Mouse (Mus musculus) lung, postnatal 0 days (tissue): ENCODE measurements around the gene Mvd. TPM values are rescaled to one million over a fixed set of nuclear protein-coding genes. Genes with fewer than 3 reads are reported as not detected.

Source experiments
- ATAC-seq: fragments of 200-750 bp; cut with Nextera tagmentation; 2 replicates; pipeline ENCODE4 v1.8.0; 2017; ENCODE audit warnings: moderate library complexity
- DNase-seq: peaks from one replicate; pipeline ENCODE4 v3.0.0-alpha.2; 2016; ENCODE audit warnings: low spot score
- H3K27ac ChIP-seq: fragments of 300-500 bp; sonication (generic); 2 replicates; pipeline ENCODE4 v1.5.1; 2014; ENCODE audit warnings: antibody characterized with exemption, mild to moderate bottlenecking, low read length, mixed read lengths
- H3K27me3 ChIP-seq: fragments of 300-500 bp; sonication (generic); replicated peaks from 2 replicates; pipeline ENCODE4 v1.6.1; 2014; ENCODE audit warnings: low read length, mixed read lengths; ENCODE audit not compliant: insufficient read depth
- H3K36me3 ChIP-seq: fragments of 300-500 bp; sonication (generic); 2 replicates; pipeline ENCODE4 v1.6.1; 2014; ENCODE audit warnings: low read length, mixed read lengths; ENCODE audit not compliant: insufficient read depth
- H3K4me1 ChIP-seq: fragments of 300-500 bp; sonication (generic); 2 replicates; pipeline ENCODE4 v1.6.1; 2014; ENCODE audit warnings: antibody characterized with exemption, low read depth, low read length, mixed read lengths; ENCODE audit not compliant: insufficient read depth
- H3K4me2 ChIP-seq: fragments of 300-500 bp; sonication (generic); replicated peaks from 2 replicates; pipeline ENCODE4 v1.6.1; 2014; ENCODE audit warnings: low read depth, mild to moderate bottlenecking, low read length, moderate library complexity, mixed read lengths
- H3K4me3 ChIP-seq: fragments of 300-500 bp; sonication (generic); 2 replicates; pipeline ENCODE4 v1.5.1; 2014; ENCODE audit warnings: low read depth, low read length
- H3K9ac ChIP-seq: fragments of 300-500 bp; sonication (generic); replicated peaks from 2 replicates; pipeline ENCODE4 v1.6.1; 2014; ENCODE audit warnings: low read depth, mild to moderate bottlenecking
- H3K9me3 ChIP-seq: fragments of 300-500 bp; sonication (generic); 2 replicates; pipeline ENCODE4 v1.6.1; 2016; ENCODE audit warnings: low read length, mixed read lengths
- CTCF ChIP-seq: IDR thresholded peaks from 2 replicates; pipeline ENCODE4 v1.5.1; 2016; ENCODE audit warnings: antibody characterized with exemption, mild to moderate bottlenecking
- EP300 ChIP-seq: IDR thresholded peaks from 2 replicates; pipeline ENCODE4 v1.6.1; 2016; ENCODE audit warnings: antibody characterized with exemption, mild to moderate bottlenecking, control low read depth
- WGBS: fragments of 180-500 bp; shearing (Covaris S2); extraction: QIAGEN DNeasy Blood & Tissue Kit; methylation state at CpG from one replicate; pipeline ENCODE4 v1.1.7; 2014; 5-methylcytosine and 5-hydroxymethylcytosine counted together
- polyA plus RNA-seq: library from polyadenylated mRNA; unstranded; fragments of >200 nt; fragmentation: Nextera tagmentation; extraction: Ambion mirVana; gene quantifications from 2 replicates; pipeline ENCODE4 v1.2.1, GENCODE M21; 2015

Mvd gene
- polyA plus RNA-seq, 1 experiment from 2014 or later: 29.2 TPM

DNA sequence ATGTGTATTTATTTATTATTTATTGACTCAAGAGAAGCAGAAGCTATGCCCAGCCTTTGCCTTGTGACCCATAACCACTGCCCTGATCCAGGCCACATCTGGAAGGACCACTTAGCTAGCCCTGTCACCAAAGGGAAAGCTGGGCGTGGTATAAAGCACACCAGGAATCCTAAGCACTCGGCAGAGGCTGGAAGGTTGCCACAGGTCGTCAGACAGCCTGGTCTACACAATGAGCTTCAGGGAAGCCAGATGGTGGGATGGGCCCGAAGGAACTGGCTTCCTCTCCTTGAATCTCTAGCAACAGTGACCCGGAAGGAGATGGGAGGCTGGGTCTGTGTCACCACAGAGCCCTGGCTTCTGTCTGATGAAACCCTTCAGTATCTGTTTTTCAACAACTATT is 19.6 kb downstream of the Mvd start:
- Histone ChIP-seq H3K9ac (no peak overlapping the region), H3K36me3 (peaks cover 4% of the 10 kb centered on the region; the same call in 1 of the 2 replicates), H3K4me2 (no peak overlapping the region), H3K9me3 (no peaks in the 10 kb centered on the region), H3K4me3 (no peak overlapping the region), H3K4me1 (no peaks in the 10 kb centered on the region), H3K27ac (no peak overlapping the region), H3K27me3 (no peaks in the 10 kb centered on the region)
- ATAC-seq: peak; percentile 31; the same call in 1 of the 2 replicates
- TF ChIP-seq CTCF: no peak
- TF ChIP-seq EP300: no peak
- WGBS: 24% methylated on average over 5 of the region's 5 CpGs
- DNase-seq: peak; percentile 53

- no peak for DNase-seq
- TF ChIP-seq CTCF (no peak), EP300 (no peak)
- peaks cover 4% of the 10 kb centered on the region; the same call in 1 of the 2 replicates for H3K36me3 ChIP-seq
- WGBS: 82% methylated on average over 24 of the region's 24 CpGs
- no peaks in the 10 kb centered on the region for H3K27me3 ChIP-seq
- H3K4me3 ChIP-seq: no peak overlapping the region
- no peak overlapping the region for H3K4me2 ChIP-seq
- no peaks in the 10 kb centered on the region for H3K4me1 ChIP-seq
- H3K9ac ChIP-seq: no peak overlapping the region
- H3K9me3 ChIP-seq: no peaks in the 10 kb centered on the region
- H3K27ac ChIP-seq: no peak overlapping the region
- no peak for ATAC-seq
These were observed 20.0 kb downstream of the Mvd start for GRCm38 (mm10) chr8:122423217-122423616.

DNA sequence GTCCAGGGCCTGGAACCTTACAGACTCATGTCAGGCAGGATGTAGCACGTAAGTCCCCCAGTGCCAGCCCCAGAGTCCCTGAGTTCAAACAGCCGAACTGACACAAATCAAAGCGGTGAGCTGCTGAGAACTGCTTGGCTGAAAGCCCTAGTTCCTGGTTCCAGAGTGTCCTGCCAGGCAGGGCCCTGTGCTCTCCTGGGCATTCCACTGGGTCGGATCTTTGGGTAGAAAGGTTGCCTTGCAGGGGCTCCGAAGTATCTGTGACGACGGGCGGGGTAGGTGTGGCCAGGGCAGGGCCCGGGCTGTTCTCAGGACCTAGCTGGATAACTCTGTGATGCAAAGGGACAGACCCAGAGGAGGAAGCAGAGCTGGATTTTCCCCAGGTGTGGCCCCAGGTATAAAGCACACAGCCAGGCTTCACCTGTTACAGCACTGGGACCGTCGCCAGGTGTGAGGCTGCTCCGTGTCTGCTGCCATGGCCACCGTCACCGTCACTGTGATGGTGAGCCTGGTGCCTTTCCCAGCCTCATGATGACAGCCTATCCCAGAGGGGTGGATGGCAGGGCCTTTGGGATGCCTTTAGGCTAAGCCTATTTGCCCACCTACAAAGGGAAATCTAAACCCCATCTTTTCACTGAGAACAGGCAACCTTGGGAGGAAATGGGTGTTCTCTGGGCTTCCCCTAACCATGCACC is 21.7 kb downstream of the Mvd start, which contains the start of gene Il17c:
TSS of gene Il17c (plus strand) at position 645 of the 695 bp plus-strand sequence.
- TF ChIP-seq EP300: no peak
- no peak for TF ChIP-seq CTCF
- ATAC-seq: peak; percentile 11; the same call in 1 of the 2 replicates
- H3K4me1 ChIP-seq: no peaks in the 10 kb centered on the region
- H3K36me3 ChIP-seq: peaks cover 1% of the 10 kb centered on the region; the same call in 1 of the 2 replicates
- H3K4me2 ChIP-seq: no peak within 1 kb of the TSS
- DNase-seq: peak; percentile 34
- no peaks in the 10 kb centered on the region for H3K9me3 ChIP-seq
- H3K4me3 ChIP-seq: no peak within 1 kb of the TSS
- H3K27ac ChIP-seq: no peak within 1 kb of the TSS
- no peaks in the 10 kb centered on the region for H3K27me3 ChIP-seq
- H3K9ac ChIP-seq: no peak within 1 kb of the TSS
- 67% methylated on average over 14 of the region's 14 CpGs for WGBS

DNA sequence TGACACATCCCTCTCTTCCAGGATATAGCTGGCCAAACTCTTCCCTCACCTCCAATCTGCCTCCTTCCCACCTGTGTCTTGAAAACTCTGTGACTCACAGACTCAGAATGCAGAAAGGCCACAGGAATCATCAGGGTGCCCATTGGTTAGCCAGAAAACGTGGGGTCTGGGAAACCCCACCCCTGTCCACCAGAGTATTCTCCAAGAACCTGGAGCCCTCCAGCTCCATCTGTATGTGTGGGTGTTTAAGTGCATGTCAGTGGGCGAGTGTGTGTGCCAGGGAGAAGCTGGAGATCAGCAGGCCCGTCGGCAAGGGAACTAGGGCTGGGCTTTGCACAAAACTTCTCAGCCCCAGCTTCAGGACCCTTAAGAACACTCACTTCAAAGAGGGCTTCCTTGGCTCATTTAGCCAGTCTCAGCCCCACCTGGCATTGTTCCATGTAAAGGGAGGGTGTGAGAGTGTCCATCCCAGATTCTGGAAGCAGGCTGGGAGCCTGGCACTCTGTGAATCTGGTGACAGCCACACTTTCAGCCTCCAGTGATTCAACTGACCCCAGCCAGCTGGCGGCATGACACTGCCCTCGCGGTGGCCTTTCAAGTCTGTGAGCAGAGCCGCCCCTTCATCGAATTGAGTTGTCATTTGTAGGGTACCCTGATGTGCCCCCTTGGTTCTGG is 23.2 kb downstream of the Mvd start:
- ATAC-seq (peak; percentile 66), DNase-seq (peak; percentile 54)
- Histone ChIP-seq H3K4me2 (no peak overlapping the region), H3K4me1 (no peaks in the 10 kb centered on the region), H3K27ac (no peak overlapping the region), H3K4me3 (no peak overlapping the region), H3K36me3 (peaks cover 9% of the 10 kb centered on the region; the same call in 1 of the 2 replicates), H3K9ac (no peak overlapping the region), H3K27me3 (no peaks in the 10 kb centered on the region), H3K9me3 (no peaks in the 10 kb centered on the region)
- TF ChIP-seq EP300 (no peak), CTCF (no peak)
- WGBS: 30% methylated on average over 9 of the region's 9 CpGs

DNA sequence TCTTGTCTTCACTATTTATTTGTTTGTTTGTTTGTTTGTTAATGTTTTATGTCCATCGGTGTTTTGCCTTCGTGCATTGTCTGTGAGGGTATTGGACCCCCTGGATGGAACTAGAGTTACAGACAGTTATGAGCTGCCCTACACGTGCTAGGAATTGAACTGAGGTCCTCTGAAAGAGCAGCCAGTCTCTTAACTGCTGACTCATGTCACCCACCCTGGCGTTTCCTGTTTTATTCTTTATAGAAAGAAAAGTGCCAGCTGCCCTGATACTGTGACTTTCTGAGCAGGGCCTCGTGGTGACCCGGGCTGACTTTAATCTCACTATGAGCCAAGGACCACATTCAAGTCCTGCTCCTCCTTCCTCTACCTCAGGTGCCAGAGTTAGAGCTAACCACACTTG is 27.7 kb downstream of the Mvd start:
- TF ChIP-seq EP300 (no peak), CTCF (no peak)
- Histone ChIP-seq H3K4me2 (no peak overlapping the region), H3K4me1 (no peaks in the 10 kb centered on the region), H3K4me3 (no peak overlapping the region), H3K27ac (no peak overlapping the region), H3K27me3 (no peaks in the 10 kb centered on the region), H3K9me3 (no peaks in the 10 kb centered on the region), H3K36me3 (peaks cover 41% of the 10 kb centered on the region), H3K9ac (no peak overlapping the region)
- DNase-seq (no peak), ATAC-seq (no peak)
- WGBS: 77% methylated on average over 6 of the region's 6 CpGs

DNA sequence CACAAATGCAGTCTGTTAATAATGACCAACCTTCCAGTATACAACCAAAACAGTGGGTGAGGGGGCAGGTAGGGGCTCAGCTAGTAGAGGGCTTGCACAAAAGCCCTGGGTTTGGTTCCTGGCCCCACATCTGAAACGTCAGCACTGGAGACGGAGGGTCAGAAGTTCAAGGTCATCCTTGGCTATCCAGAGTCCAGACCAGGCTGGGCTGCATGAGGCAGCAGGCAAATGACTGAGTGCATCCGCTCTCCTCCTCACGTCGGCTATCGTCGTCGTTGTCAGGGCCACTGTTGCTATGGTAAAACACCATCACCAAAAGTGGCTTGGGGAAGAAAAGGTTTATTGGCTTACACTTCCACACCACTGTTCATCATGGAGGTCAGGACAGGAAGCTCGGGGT is 28.9 kb downstream of the Mvd start:
- no peak for DNase-seq
- H3K4me2 ChIP-seq: no peak overlapping the region
- 80% methylated on average over 9 of the region's 9 CpGs for WGBS
- H3K27me3 ChIP-seq: no peaks in the 10 kb centered on the region
- peaks cover 48% of the 10 kb centered on the region for H3K36me3 ChIP-seq
- H3K4me1 ChIP-seq: no peaks in the 10 kb centered on the region
- no peak overlapping the region for H3K27ac ChIP-seq
- no peak for TF ChIP-seq CTCF
- TF ChIP-seq EP300: no peak
- no peaks in the 10 kb centered on the region for H3K9me3 ChIP-seq
- H3K4me3 ChIP-seq: no peak overlapping the region
- no peak for ATAC-seq
- no peak overlapping the region for H3K9ac ChIP-seq
